Mouse (Mus musculus) hindbrain, embryonic 15.5 days (tissue): ENCODE data around the gene Neurod4. TPM values are rescaled to one million over a fixed set of nuclear protein-coding genes. Genes with fewer than 3 reads are reported as not detected.
"Not testable (repeated sequence)": the region's sequence is repeated elsewhere in the genome, so short reads cannot be mapped to it uniquely, and the experiment has no call there.

Experiments
- ATAC-seq: fragments of 200-750 bp; cut with Nextera tagmentation; 2 replicates; pipeline ENCODE4 v1.8.0; 2017; ENCODE audit warnings: low read depth, moderate number of reproducible peaks, moderate TSS enrichment; ENCODE audit not compliant: low FRiP score
- H3K27ac ChIP-seq: fragments of 300-500 bp; sonication (generic); replicated peaks from 2 replicates; pipeline ENCODE4 v1.5.1; 2015; ENCODE audit warnings: mild to moderate bottlenecking, inconsistent platforms
- H3K27me3 ChIP-seq: fragments of 300-500 bp; sonication (generic); 2 replicates; pipeline ENCODE4 v1.6.1; 2015; ENCODE audit warnings: control low read depth, inconsistent platforms
- H3K36me3 ChIP-seq: fragments of 300-500 bp; sonication (generic); 2 replicates; pipeline ENCODE4 v1.6.1; 2015; ENCODE audit warnings: control low read depth, inconsistent platforms
- H3K4me1 ChIP-seq: fragments of 300-500 bp; sonication (generic); replicated peaks from 2 replicates; pipeline ENCODE4 v1.6.1; 2015; ENCODE audit warnings: control low read depth, inconsistent platforms
- H3K4me2 ChIP-seq: fragments of 300-500 bp; sonication (generic); 2 replicates; pipeline ENCODE4 v1.6.1; 2015; ENCODE audit warnings: moderate library complexity, mild to moderate bottlenecking, inconsistent platforms
- H3K4me3 ChIP-seq: fragments of 300-500 bp; sonication (generic); 2 replicates; pipeline ENCODE4 v1.5.1; 2015; ENCODE audit warnings: mild to moderate bottlenecking, inconsistent platforms
- H3K9ac ChIP-seq: fragments of 300-500 bp; sonication (generic); 2 replicates; pipeline ENCODE4 v1.6.1; 2015; ENCODE audit warnings: inconsistent platforms
- H3K9me3 ChIP-seq: fragments of 300-500 bp; sonication (generic); 2 replicates; pipeline ENCODE4 v1.6.1; 2016; ENCODE audit warnings: control low read depth, inconsistent platforms
- WGBS: fragments of 180-500 bp; shearing (Covaris S2); methylation state at CpG from one replicate; pipeline ENCODE4 v1.1.7; 2015; 5-methylcytosine and 5-hydroxymethylcytosine counted together
- polyA plus RNA-seq: library from polyadenylated mRNA; unstranded; fragments of >200 nt; fragmentation: Nextera tagmentation; extraction: Ambion mirVana; gene quantifications from 2 replicates; pipeline ENCODE4 v1.2.1, GENCODE M21; 2015

Neurod4 gene
- polyA plus RNA-seq = 1.3 and 8.0 TPM in 2 replicates

- H3K9ac ChIP-seq = no peak within 1 kb of the TSS
- H3K27ac ChIP-seq = no peak within 1 kb of the TSS
- ATAC-seq = peak; percentile 72; the same call in 1 of the 2 replicates
- H3K4me2 ChIP-seq = peak within 1 kb of the TSS; percentile 26; the same call in 1 of the 2 replicates
- H3K4me3 ChIP-seq = no peak within 1 kb of the TSS
- no peaks in the 10 kb centered on the region for H3K27me3 ChIP-seq
- WGBS = 3% methylated on average over 7 of the region's 7 CpGs
- no peaks in the 10 kb centered on the region for H3K9me3 ChIP-seq
- H3K36me3 ChIP-seq = no peaks in the 10 kb centered on the region
- 0 out of 2 replicates have a peak, but pooled peaks cover 4% of the 10 kb centered on the region for H3K4me1 ChIP-seq
Observed at GRCm38 (mm10) chr10:130280066-130280465, at the start of gene Neurod4. Neurod4 (minus strand) TSS chr10:130280240.

GRCm38 (mm10) chr10:130324243-130324642 is 44.2 kb upstream of the Neurod4 start:
- H3K9me3 ChIP-seq = no peaks in the 10 kb centered on the region
- no peaks in the 10 kb centered on the region for H3K4me1 ChIP-seq
- WGBS = 95% methylated on average over 4 of the region's 4 CpGs
- no peaks in the 10 kb centered on the region for H3K36me3 ChIP-seq
- no peak for ATAC-seq
- no peak overlapping the region for H3K9ac ChIP-seq
- no peak overlapping the region for H3K27ac ChIP-seq
- no peaks in the 10 kb centered on the region for H3K27me3 ChIP-seq
- H3K4me3 ChIP-seq = no peak overlapping the region
- H3K4me2 ChIP-seq = no peak overlapping the region

GRCm38 (mm10) chr10:130322637-130323036 is 42.6 kb upstream of the Neurod4 start, which contains the start of gene Tespa1:
Tespa1 (plus strand) TSS chr10:130322870.
- Histone ChIP-seq H3K4me3 (no peak within 1 kb of the TSS), H3K4me1 (no peaks in the 10 kb centered on the region), H3K36me3 (no peaks in the 10 kb centered on the region), H3K27ac (no peak within 1 kb of the TSS), H3K9ac (no peak within 1 kb of the TSS), H3K9me3 (no peaks in the 10 kb centered on the region), H3K27me3 (no peaks in the 10 kb centered on the region), H3K4me2 (no peak within 1 kb of the TSS)
- 86% methylated on average over 5 of the region's 5 CpGs for WGBS
- no peak for ATAC-seq

GRCm38 (mm10) chr10:130322062-130322461 is 42.0 kb upstream of the Neurod4 start:
- Histone ChIP-seq H3K4me1 (no peaks in the 10 kb centered on the region), H3K9me3 (no peaks in the 10 kb centered on the region), H3K4me3 (no peak overlapping the region), H3K9ac (no peak overlapping the region), H3K36me3 (no peaks in the 10 kb centered on the region), H3K4me2 (no peak overlapping the region), H3K27me3 (no peaks in the 10 kb centered on the region), H3K27ac (no peak overlapping the region)
- ATAC-seq = no peak

GRCm38 (mm10) chr10:130320715-130321114 is 40.7 kb upstream of the Neurod4 start:
- Histone ChIP-seq H3K36me3 (no peaks in the 10 kb centered on the region), H3K4me3 (no peak overlapping the region), H3K27ac (no peak overlapping the region), H3K4me2 (no peak overlapping the region), H3K27me3 (no peaks in the 10 kb centered on the region), H3K4me1 (no peaks in the 10 kb centered on the region), H3K9ac (no peak overlapping the region), H3K9me3 (no peaks in the 10 kb centered on the region)
- 92% methylated on average over 2 of the region's 2 CpGs for WGBS
- no peak for ATAC-seq

- no peak for ATAC-seq
- H3K36me3 ChIP-seq = no peaks in the 10 kb centered on the region
- WGBS = 86% methylated on average over 4 of the region's 4 CpGs
Observed at GRCm38 (mm10) chr10:130318720-130319119, 38.7 kb upstream of the Neurod4 start.

GRCm38 (mm10) chr10:130315846-130316245 is 35.8 kb upstream of the Neurod4 start:
- ATAC-seq = no peak
- no peaks in the 10 kb centered on the region for H3K27me3 ChIP-seq
- H3K4me1 ChIP-seq = no peaks in the 10 kb centered on the region
- no peak overlapping the region for H3K4me3 ChIP-seq
- H3K27ac ChIP-seq = no peak overlapping the region
- H3K36me3 ChIP-seq = no peaks in the 10 kb centered on the region
- no peak overlapping the region for H3K4me2 ChIP-seq
- H3K9me3 ChIP-seq = no peaks in the 10 kb centered on the region
- no peak overlapping the region for H3K9ac ChIP-seq

More at GRCm38 (mm10) chr10:130318720-130319119, 38.7 kb upstream of the Neurod4 start:
- Histone ChIP-seq H3K9ac (no peak overlapping the region), H3K27ac (no peak overlapping the region), H3K4me1 (no peaks in the 10 kb centered on the region), H3K27me3 (no peaks in the 10 kb centered on the region), H3K9me3 (no peaks in the 10 kb centered on the region), H3K4me3 (no peak overlapping the region), H3K4me2 (no peak overlapping the region)

GRCm38 (mm10) chr10:130314110-130314829 is 34.2 kb upstream of the Neurod4 start:
- Histone ChIP-seq H3K9me3 (no peaks in the 10 kb centered on the region), H3K4me1 (no peaks in the 10 kb centered on the region), H3K27ac (no peak overlapping the region), H3K27me3 (no peaks in the 10 kb centered on the region), H3K36me3 (no peaks in the 10 kb centered on the region), H3K9ac (no peak overlapping the region), H3K4me2 (no peak overlapping the region), H3K4me3 (no peak overlapping the region)
- ATAC-seq = no peak
- WGBS = 77% methylated on average over 2 of the region's 2 CpGs

- Histone ChIP-seq H3K4me2 (no peak overlapping the region), H3K4me3 (no peak overlapping the region), H3K27me3 (no peaks in the 10 kb centered on the region), H3K36me3 (no peaks in the 10 kb centered on the region), H3K9ac (no peak overlapping the region), H3K4me1 (no peaks in the 10 kb centered on the region), H3K9me3 (no peaks in the 10 kb centered on the region), H3K27ac (no peak overlapping the region)
- 69% methylated on average over 1 of the region's 1 CpGs for WGBS
- no peak for ATAC-seq
Observed at GRCm38 (mm10) chr10:130313531-130313930, 33.5 kb upstream of the Neurod4 start.

GRCm38 (mm10) chr10:130311534-130312227 is 31.6 kb upstream of the Neurod4 start:
- Histone ChIP-seq H3K4me3 (no peak overlapping the region), H3K36me3 (no peaks in the 10 kb centered on the region), H3K4me1 (no peaks in the 10 kb centered on the region), H3K4me2 (no peak overlapping the region), H3K27ac (no peak overlapping the region), H3K27me3 (no peaks in the 10 kb centered on the region), H3K9me3 (no peaks in the 10 kb centered on the region), H3K9ac (no peak overlapping the region)
- WGBS = 87% methylated on average over 2 of the region's 2 CpGs
- ATAC-seq = no peak

- not testable (repeated sequence) for ATAC-seq, H3K27me3 ChIP-seq, H3K36me3 ChIP-seq, H3K9ac ChIP-seq, H3K27ac ChIP-seq, H3K4me3 ChIP-seq, H3K4me2 ChIP-seq, H3K4me1 ChIP-seq, H3K9me3 ChIP-seq
- WGBS = 93% methylated on average over 4 of the region's 5 CpGs
Observed at GRCm38 (mm10) chr10:130304138-130304537, 24.1 kb upstream of the Neurod4 start.

GRCm38 (mm10) chr10:130298748-130299147 is 18.7 kb upstream of the Neurod4 start:
- not testable (repeated sequence) for H3K36me3 ChIP-seq, H3K27me3 ChIP-seq, H3K4me3 ChIP-seq, ATAC-seq, H3K9ac ChIP-seq, H3K27ac ChIP-seq, H3K4me2 ChIP-seq, H3K4me1 ChIP-seq, H3K9me3 ChIP-seq
- WGBS = 20% methylated on average over 4 of the region's 4 CpGs
